Mouse (Mus musculus) monocyte, adult 5-6 weeks (primary cell): ENCODE measurements around the gene Baiap3. TPM values are rescaled to one million over a fixed set of nuclear protein-coding genes. Genes with fewer than 3 reads are reported as not detected.

Experiments used
- ATAC-seq: fragments of 153-309, 156-312 bp; replicated peaks from 2 replicates; pipeline ENCODE4 v1.8.0; 2017; ENCODE audit warnings: mild to moderate bottlenecking; ENCODE audit not compliant: low TSS enrichment, insufficient number of reproducible peaks, severe bottlenecking, poor library complexity, low FRiP score
- total RNA-seq: library from RNA; stranded (forward); fragments of 200-1000, 200-491, 200-594 nt; gene quantifications from 3 replicates; pipeline ENCODE4 v1.2.3, GENCODE M21; 2017

Gene Baiap3
- total RNA-seq = 31.6 to 146 TPM (median 34.3 TPM) in 3 replicates

DNA sequence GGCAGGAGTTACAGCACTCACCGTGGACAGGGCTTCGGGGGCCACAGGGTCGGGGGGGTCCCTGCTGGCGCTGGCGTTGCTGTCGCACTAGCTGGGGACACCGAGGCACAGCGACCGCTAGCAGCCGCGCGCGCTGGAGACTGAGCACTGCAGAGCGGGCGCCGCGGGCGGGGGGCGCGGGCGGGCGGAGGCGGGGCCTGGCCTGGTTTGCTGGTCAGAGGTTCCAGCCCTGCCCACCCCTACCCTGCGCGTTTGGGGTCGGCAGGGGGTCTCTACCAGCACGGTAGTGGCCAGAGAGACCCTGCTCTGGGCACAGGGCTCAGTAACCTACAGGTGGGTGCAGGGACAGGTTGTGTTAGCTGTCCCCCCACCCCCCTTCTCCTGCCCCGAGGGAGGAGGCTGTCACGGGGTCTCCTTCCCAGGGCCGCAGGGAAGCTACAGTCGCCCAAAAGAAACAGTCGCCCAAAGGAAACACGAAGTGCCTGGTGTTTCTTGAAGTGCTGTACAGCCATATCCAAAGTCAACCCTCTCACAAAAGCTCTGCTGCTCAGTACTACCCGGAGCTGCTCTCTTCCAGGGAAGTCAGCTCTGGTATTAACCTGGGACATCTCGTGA lies at the start of gene Baiap3:
Baiap3 (minus strand) TSS at position 225 of the 615 bp plus-strand sequence.
- ATAC-seq = no peak

GRCm38 (mm10) chr17:25298094-25298493 lies 41.9 kb upstream of the Baiap3 start, which contains the start of gene Prss34:
TSS of gene Prss34 (plus strand) at chr17:25298394.
- no peak for ATAC-seq

DNA sequence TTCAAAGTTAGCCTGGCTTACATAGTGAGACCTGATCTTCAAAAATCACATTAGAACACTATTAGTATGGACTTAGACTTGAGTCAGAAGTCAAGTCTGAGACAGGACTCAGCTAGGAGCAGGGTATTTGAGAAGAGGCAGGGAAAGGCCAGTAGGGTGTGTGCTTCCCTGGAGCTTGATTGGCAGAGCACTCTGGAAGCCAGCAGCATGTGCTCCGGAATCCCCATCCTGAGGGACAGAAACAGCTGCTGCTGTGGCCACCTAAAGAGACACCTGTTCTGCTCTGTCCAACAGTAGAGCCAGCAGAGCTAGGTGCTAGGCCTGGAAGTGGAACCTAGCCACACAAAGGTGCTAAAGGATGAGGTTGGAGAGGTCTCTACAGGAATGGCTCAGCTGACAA lies 37.9 kb upstream of the Baiap3 start:
- no peak for ATAC-seq

- ATAC-seq = no peak
Measured at GRCm38 (mm10) chr17:25293495-25293894, 37.3 kb upstream of the Baiap3 start.

DNA sequence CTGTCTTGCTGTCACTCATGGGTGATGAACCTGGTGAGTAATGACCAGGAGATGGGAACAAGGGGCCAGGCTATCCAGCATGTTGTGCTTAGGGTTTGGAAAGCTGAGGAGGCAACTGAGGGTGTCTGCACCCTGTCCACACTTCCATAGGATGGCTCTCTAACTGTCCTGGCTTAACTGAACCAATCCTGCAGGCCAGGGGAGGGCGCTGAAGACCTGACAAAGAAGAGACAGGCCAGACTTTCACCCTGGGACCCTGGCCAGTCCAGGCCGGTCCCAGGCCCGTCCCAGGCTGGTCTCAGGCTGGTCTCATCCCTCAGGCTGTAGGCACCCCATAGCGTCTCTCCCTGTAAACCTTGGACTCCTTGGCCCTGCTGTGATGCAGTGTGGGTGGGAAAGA lies 34.2 kb upstream of the Baiap3 start:
- ATAC-seq = no peak

DNA sequence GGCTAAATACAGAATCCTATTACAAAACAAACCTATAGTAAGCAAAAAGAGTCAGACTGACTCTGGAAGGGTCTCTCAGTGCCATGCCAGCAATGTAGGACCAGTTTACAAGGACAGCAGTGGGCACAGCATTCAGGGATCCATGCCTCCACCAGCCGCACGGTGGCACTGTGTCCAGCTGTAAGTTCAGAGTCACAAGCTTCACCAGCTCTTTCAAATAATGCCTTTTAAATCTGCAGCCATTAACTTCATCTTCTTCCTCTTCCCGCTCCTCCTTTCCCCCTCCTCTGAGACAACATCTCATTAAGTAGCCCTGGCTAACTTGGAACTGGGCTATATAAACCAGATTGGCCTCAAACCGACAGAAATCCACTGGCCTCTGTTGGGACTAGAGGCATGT lies 32.7 kb upstream of the Baiap3 start:
- no peak; the same call in 1 of the 2 replicates for ATAC-seq

- ATAC-seq = peak; percentile 86
Measured at GRCm38 (mm10) chr17:25285033-25285432, 28.9 kb upstream of the Baiap3 start.

- 0 out of 2 replicates have a peak, but pooled peaks have one; percentile 48 for ATAC-seq
Measured at GRCm38 (mm10) chr17:25282133-25282532, 26.0 kb upstream of the Baiap3 start.

- no peak for ATAC-seq
Measured at GRCm38 (mm10) chr17:25275833-25276232, 19.7 kb upstream of the Baiap3 start.

- ATAC-seq = no peak
Measured at GRCm38 (mm10) chr17:25274571-25275346, 18.6 kb upstream of the Baiap3 start, which contains the start of gene Ube2i. TSS of gene Ube2i (minus strand) at chr17:25274622.

DNA sequence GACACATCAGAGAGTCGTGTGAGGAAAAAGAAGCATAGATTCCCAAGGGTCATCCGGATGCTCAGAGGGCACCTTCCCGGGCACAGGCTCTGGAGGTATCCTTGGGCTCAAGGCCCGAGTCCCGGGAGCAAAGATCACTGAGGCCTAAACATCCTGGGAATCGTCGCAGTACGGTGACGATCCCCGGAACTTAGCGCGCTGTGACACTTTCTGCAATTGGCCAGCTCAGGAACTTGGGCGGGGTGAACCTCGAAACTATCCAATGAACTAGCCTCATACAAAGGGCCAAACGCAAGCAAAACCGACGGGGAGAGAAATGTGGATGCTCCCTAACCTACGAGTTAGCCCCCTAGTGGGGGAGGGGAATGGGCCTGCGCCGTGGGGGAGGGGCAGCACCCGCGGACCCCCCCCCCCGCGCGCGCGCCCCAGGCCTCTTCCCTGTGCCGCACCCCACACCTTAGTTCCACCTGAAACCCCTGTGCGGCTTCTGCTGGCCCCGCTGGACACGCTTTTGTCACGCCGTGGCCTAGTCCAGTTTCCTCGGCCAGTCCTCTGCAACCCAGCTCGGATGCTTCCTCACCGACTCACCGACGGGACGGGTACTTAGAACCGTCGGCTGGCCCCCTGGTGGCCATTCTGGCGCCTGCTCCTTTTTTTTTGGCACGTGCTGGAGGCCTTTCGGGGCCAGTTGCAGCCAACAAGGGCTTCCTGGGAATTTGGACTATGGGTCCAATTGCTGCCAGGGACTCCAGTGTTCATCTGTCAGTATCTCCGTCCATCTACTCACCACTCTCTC lies 17.7 kb upstream of the Baiap3 start:
- ATAC-seq = peak; percentile 85

DNA sequence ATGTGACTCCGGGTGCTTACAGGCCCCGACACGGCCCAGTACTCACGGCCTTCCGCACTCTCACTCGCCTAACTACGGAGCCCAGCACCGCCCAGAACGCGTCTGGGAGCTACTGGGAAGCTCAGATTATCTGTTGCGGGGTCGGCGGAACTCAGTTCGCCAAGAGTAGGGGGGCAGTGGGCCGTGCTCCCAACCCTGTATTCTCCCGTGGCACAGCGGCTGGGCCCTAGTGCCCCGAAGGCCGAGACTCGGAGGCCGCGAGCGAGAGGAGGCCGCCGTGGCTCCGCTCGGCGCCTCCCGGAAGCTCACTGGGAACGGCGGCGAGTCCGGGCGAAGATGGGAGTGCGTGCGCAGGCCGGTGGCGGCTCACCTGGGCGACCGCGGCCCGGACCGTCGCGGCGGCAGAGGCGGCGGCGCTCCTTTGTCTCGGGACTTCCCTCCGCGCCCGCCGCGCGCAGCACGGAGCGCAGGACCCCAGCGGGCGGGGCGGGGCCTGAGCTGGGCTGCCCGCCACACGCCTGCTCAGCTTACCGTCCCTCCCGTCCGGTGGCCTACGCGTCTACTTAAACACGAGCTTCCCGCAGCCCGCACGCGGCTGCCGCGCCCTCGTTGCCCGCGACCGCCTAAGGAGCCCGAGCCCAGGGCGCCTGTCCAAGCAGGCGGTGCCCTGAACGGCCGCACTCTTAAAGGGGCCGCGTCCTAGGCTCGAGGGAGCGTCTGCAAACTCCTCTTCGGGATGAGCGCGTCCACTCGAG lies 17.0 kb upstream of the Baiap3 start:
- ATAC-seq = peak; percentile 59

- no peak for ATAC-seq
Measured at GRCm38 (mm10) chr17:25272326-25272725, 16.2 kb upstream of the Baiap3 start.

- no peak for ATAC-seq
Measured at GRCm38 (mm10) chr17:25270795-25271335, 14.7 kb upstream of the Baiap3 start.

DNA sequence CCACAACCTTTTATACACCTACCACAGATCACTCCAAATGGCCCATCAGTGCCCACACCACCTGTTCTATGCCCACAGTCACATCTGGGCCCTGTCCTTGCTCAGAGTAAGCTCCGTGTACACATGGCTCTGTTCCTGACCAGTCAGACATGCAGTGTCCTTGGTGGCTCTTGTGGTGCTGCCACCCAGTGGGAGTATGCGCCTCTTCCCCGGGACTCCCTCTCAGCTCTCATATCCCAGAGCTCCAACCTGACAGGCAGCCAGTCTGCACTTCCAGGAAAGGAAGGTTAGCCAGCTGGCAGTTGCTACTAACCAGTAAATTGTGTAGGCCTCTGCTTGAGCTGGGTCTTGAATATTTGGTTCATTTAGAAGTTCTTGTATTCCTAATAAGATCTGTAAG lies 8.3 kb upstream of the Baiap3 start:
- ATAC-seq = no peak

DNA sequence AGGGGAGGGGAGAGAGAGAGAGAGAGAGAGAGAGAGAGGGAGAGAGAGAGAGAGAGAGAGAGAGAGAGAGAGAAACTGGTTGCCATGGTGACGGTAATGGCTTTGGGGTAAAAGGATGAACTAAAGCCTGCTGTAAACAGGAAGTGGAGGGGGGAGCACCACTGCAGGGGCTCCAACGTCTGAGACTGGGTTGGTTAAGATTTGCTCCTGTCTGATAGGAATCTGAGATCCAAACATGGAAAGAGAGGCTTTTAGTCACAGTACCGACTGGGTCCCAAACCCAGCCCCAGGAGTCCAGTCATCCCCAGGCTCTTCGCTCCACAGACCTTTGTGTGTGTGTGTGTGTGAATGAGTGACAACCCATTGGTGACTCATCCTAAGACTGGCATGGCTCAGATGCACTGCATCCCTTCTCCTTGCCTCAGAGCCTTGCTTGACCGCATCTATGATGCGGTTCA lies 1.7 kb upstream of the Baiap3 start:
- 0 out of 2 replicates have a peak, but pooled peaks have one; percentile 20 for ATAC-seq

- no peak for ATAC-seq
Measured at GRCm38 (mm10) chr17:25255110-25255509, 1.1 kb downstream of the Baiap3 start.

GRCm38 (mm10) chr17:25253760-25254159 lies 2.4 kb downstream of the Baiap3 start:
- ATAC-seq = no peak
